Mouse (Mus musculus): ENCODE measurements at regions not wholly inside any gene's neighbourhood (a gene's known extent, or its start where the extent isn't known, plus 50 kb on each side); places are given as distances from the start of the nearest gene placed in this dataset.

GRCm38 (mm10) chr16:50508673-50509528, 76.7 kb upstream of the Bbx start:
- WGBS = 69% methylated on average over 14 of the region's 14 CpGs

GRCm38 (mm10) chr16:50504619-50505018, 72.4 kb upstream of the Bbx start:
- no peak for ATAC-seq (replicated peaks)
- Histone ChIP-seq H3K27me3 (replicated peaks) (no peaks in the 10 kb centered on the region), H3K9me3 (no peaks in the 10 kb centered on the region), H3K36me3 (replicated peaks) (no peaks in the 10 kb centered on the region), H3K27ac (no peak overlapping the region), H3K9ac (no peak overlapping the region), H3K4me2 (no peak overlapping the region), H3K4me1 (no peaks in the 10 kb centered on the region), H3K4me3 (no peak overlapping the region)
- 71% methylated on average over 3 of the region's 3 CpGs for WGBS

More at GRCm38 (mm10) chr16:50508673-50509528, 76.7 kb upstream of the Bbx start:
- no peak for ATAC-seq (replicated peaks)
- Histone ChIP-seq H3K27ac (no peak overlapping the region), H3K27me3 (replicated peaks) (no peaks in the 10 kb centered on the region), H3K9ac (no peak overlapping the region), H3K4me1 (no peaks in the 10 kb centered on the region), H3K36me3 (replicated peaks) (no peaks in the 10 kb centered on the region), H3K4me3 (no peak overlapping the region), H3K9me3 (no peaks in the 10 kb centered on the region), H3K4me2 (no peak overlapping the region)

GRCm38 (mm10) chr16:50498909-50499308, 66.7 kb upstream of the Bbx start:
- Histone ChIP-seq H3K36me3 (replicated peaks) (no peaks in the 10 kb centered on the region), H3K9ac (no peak overlapping the region), H3K27ac (no peak overlapping the region), H3K4me2 (no peak overlapping the region), H3K4me1 (no peaks in the 10 kb centered on the region), H3K27me3 (replicated peaks) (no peaks in the 10 kb centered on the region), H3K4me3 (no peak overlapping the region), H3K9me3 (no peaks in the 10 kb centered on the region)
- ATAC-seq (replicated peaks) = no peak
- 81% methylated on average over 7 of the region's 7 CpGs for WGBS

- Histone ChIP-seq H3K4me1 (no peaks in the 10 kb centered on the region), H3K27ac (no peak overlapping the region), H3K4me3 (no peak overlapping the region), H3K27me3 (replicated peaks) (no peaks in the 10 kb centered on the region), H3K4me2 (no peak overlapping the region), H3K9me3 (no peaks in the 10 kb centered on the region), H3K36me3 (replicated peaks) (no peaks in the 10 kb centered on the region), H3K9ac (no peak overlapping the region)
- no peak for ATAC-seq (replicated peaks)
- WGBS = 97% methylated on average over 2 of the region's 2 CpGs
Observed at GRCm38 (mm10) chr16:50493662-50494061, 61.5 kb upstream of the Bbx start.

- no peak overlapping the region for H3K27ac ChIP-seq
- no peak for ATAC-seq (replicated peaks)
- H3K36me3 ChIP-seq (replicated peaks) = no peaks in the 10 kb centered on the region
- H3K4me1 ChIP-seq = no peaks in the 10 kb centered on the region
- H3K9ac ChIP-seq = no peak overlapping the region
- 86% methylated on average over 6 of the region's 6 CpGs for WGBS
- H3K27me3 ChIP-seq (replicated peaks) = no peaks in the 10 kb centered on the region
- H3K9me3 ChIP-seq = no peaks in the 10 kb centered on the region
- no peak overlapping the region for H3K4me2 ChIP-seq
- H3K4me3 ChIP-seq = no peak overlapping the region
Observed at GRCm38 (mm10) chr16:50489244-50489643, 57.1 kb upstream of the Bbx start.

- no peaks in the 10 kb centered on the region for H3K9me3 ChIP-seq
- no peak for ATAC-seq (replicated peaks)
- H3K4me3 ChIP-seq = no peak overlapping the region
- no peaks in the 10 kb centered on the region for H3K4me1 ChIP-seq
- H3K36me3 ChIP-seq (replicated peaks) = no peaks in the 10 kb centered on the region
- WGBS = 37% methylated on average over 9 of the region's 9 CpGs
- H3K27ac ChIP-seq = no peak overlapping the region
- no peak overlapping the region for H3K9ac ChIP-seq
- H3K27me3 ChIP-seq (replicated peaks) = no peaks in the 10 kb centered on the region
- no peak overlapping the region for H3K4me2 ChIP-seq
Observed at GRCm38 (mm10) chr16:50482360-50482786, 50.2 kb upstream of the Bbx start.
